Mouse (Mus musculus): ENCODE data around the gene Nid1.

Gene Nid1

DNA sequence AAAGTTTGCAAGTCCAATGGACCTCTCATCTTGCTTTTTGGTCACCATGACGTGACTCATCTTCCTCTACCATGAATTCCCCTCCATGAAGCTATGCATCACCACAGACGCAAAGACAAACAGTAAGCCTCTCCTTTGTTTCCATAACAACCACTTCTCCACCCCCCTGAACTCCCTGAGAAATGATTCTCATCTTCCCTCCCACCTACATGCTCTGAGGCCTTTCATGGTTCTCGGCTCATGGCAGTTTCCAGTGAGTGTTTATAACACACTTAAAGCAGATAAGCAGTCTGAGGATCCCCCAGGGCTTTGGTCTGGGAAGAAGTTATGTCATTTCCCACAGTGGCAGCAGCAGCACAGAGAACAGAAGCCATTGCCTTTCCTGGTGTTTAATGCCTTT lies 56.2 kb downstream of the Nid1 start:
- DNase-seq = no peak

DNA sequence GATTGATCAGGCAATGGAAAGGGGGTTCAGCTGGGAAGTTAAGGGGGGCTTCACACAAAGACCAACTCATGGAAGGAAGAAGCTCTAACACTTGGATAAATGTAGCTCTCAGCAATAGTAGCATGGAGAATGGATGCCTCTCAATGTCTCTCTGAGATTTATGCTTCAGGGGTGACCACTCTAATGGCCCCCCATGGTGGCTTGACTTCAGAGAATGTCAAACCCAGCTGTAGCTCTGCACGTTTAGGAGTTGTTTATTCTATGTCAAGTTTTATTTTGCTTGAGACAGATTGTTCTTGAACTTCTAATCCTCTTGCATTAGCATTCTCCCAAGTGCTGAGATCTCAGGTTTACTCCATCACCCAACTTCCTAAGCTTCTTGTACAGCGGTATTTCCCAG lies 60.7 kb downstream of the Nid1 start:
- no peak for DNase-seq

DNA sequence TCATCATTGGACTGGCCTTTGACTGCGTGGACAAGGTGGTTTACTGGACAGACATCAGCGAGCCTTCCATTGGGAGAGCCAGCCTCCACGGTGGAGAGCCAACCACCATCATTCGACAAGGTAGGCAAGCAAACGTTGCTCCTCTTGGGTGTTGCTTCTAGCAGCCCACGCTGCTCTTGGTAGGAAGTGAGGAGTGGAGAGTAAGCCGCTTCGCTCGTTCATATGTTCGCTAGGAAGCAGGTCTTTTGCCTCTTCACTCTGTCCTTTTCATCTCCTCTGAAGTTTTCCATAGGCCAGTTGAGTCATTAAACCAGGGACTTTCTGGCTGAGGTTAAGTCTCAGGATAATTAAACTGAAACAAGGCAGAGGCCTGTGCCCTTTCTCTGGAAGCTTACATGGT lies 65.1 kb downstream of the Nid1 start:
- DNase-seq = no peak

DNA sequence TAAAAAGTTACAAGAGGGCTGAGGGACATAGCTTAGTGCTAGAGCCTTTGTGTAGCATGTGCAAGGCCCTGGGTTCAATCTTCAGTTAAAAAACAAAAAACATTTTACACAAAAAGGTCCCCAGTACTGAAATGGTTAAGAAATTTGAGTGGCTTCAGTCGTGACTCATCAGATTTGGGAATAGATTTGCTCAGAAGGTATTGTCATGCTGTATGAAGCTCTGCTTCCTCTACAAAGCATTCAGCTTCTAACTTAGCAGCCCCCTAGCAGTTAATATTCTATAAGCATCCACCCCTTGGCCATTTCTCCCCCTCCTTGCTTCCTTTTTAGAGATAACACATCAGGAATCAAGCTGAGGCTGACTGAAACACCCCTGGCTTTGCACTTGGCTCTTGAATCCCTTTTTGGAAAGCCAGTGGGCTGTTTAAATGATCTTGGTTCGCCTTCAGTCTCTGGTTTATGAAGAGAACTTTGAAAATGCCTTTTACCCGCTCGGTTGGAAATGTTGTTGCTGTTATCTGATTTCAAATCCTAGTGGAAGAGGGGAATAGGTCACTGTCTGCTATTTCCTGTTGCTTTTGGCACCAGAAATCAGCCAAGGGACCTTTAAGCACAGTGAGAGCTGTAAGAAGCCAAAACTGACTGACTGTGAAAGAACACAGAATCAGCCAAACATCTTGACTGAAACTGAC lies 66.5 kb downstream of the Nid1 start:
- no peak for DNase-seq

DNA sequence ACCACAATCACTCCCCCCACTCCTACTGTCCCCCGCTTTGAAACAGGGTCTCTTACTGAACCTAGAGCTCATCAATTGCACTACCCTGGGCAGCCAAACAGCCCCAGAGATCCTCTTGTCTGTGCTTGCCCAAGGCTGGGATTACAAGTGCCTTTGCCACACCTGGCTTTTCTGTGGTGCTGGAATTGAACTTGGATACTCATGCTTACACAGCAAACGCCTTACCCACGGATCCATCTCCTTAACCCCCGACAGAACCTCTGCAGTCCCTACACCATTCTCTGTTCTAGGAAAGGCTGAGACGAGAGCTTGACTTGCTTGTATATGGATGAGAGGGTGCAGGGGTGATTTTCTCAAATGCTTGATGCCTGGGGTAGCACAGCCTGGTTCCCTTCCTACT lies 67.7 kb downstream of the Nid1 start:
- no peak for DNase-seq

DNA sequence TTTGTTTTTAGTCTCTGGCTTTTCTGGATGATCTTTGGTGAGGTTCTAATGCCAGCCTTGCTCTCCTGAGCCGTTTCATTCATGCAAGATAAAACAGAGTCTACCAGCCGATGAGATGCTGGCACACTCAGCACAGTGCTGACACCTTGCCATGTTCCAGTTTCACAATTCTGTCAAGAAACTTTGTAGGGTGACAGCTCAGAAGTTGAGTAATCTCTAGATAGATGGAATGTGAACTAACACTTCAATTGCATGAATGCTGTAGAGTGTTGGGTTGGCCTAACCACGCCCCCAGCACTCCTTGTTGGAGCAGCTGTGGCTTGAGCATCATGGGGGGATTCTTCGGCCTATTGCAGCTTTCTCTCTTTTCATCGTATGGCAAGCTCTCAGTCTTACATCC lies 69.2 kb downstream of the Nid1 start:
- DNase-seq = no peak

DNA sequence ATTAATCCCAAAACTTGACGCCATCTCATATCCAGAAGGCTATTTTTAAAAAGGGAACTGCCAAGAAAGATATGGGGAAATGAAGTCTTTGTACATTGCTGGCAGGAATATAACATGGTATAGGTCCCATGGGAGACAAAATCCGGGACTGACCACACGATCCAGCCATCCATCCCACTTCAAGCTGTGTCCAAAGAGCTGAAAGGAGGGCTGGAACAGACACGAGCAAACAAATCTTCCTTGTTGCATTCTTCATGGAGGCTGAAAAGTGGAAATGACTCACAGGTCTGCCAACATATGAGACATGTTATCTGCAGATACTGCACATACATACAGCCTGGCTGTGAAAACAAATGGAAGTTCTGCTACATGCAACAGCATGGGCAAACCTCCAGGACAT lies 77.5 kb downstream of the Nid1 start:
- no peak for DNase-seq

DNA sequence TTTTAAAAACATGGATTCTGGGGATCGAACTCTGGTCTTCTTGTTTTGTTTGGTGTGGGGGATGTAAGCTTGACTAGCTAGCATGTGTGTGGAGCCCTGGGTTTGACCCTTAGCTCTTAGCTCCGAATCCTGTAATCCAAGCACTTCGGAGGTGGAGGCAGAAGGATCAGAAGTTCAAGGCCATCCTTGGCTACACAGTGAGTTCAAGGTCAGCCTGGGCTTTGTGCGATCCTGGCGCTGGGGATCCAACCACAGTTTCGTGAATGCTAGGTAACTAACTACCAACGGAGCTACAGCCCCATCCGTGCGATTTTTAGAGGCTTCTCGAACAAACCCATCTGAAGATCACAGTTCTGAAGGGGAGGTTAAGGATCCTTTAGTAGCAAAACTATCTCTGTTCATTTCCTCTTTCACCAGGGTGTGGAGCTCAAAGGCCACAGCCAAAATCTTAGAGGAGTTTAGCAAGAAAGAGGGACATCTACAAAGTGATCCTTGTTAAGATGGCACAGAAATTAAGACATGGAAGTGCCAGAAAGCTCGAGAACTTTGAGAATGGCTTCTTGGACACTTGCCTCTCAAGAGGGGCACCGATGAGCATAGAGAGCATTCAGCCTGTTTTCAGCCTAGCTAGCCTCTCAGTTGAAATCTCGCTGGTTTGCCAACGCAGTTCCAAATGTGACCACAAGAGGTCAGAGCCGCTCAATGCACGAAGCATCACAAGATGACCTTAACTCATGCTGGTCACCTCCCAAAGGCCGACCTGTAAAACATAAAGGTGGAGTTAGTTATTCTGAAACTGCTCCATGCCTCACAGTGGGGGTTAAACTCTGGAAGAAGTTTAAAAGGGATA lies 79.2 kb downstream of the Nid1 start:
- DNase-seq = peak; percentile 78

DNA sequence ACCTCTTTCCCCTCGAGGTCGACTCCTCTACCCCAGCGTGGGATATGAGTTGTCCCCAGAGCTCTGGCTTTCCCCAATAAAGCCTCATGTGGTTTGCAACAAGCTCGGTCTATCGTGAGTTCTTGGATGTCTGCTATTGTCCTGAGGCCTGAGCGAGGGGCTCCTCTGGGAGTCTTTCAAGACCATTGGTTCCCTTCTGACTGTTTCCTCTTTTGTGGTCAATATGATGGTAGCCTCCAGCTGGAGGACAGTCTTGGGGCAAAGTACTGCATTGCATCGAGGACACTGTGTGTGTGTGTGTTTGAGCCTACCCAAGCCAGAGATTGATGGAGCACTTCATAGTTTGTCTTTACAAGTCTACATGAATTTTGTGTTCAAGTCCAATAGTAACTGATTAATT lies 80.8 kb downstream of the Nid1 start:
- no peak for DNase-seq

DNA sequence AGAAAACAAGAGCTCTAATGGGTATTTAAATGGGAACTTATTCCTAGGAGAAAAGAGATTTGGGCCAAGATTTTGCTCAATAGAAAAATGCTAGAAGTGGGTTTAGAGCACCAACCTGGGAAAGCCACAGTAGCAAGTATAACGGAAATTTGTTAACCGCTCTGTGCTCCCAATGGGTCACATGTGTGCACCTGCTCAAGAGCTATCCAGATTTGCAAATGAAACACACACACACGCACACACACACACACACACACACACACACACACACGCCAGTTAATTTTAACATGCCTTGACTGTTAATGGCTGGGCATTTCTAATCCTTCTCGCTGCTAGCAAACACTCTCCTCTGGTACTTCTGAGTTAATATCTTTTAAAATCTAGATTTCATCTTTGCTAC lies 83.1 kb downstream of the Nid1 start:
- no peak for DNase-seq

DNA sequence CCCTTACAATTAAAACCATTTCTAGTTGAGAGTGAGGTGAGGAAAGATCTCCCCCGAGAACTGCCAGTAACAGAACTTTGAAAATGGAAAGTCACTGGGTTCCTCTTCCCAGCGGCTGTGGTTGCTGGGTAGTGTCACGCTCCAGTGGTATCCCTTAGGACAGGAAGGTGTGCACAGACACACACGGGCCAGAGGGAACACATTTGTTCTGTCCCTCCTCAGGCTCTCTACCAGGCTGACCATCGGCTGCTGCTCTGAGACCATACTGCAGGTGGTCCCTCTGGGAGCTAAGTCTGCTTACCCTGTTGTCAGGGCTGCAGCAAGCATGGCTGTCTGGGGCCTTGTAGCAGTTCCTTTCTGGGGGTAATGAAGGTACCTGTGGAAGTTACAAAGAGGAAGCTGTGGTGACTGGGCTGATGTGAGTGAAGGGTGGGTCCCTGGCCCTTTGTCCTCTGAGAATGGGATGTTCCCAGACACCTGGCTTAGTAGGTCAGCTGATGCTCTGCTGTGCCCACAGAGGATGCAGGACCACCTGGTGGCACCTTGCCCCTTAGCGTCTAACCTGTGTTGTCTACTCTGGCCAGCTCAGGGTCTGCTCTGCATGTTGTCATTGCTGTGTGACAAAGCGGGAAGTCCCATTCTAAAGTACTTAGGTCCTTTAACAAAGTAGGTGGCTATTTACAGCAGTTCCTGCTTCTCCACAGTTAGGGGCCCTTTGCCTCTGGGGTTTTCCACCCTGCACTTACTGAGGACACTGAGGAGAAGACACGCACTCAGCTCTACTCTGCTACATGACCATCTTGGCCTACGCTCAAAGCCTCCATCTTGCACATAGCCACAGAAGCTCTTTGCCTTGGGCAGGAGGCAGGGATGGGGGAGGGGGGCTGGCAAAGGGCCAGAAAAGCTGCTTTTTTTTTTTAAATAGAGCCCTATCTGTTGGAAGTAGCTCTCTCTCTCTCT lies 86.6 kb downstream of the Nid1 start:
- DNase-seq = no peak

DNA sequence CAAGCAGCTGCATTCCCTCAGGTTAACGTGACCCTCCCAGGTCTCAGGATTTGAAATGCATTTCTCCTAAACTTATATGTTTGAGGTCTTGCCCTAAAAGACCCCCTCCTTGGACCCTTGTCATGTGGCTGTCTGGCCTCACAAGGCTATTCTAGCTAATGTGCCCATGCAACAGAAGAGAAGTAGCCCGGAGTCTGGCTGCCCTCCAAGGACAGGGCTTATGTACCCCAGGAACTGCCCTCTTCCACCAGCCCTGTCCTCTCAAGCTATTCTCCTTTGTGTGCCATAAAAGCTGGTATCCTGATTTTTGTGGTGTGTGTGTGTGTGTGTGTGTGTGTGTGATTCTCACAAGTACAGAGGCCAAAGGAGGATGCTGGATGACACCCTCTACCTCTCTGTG lies 87.9 kb downstream of the Nid1 start:
- DNase-seq = no peak

DNA sequence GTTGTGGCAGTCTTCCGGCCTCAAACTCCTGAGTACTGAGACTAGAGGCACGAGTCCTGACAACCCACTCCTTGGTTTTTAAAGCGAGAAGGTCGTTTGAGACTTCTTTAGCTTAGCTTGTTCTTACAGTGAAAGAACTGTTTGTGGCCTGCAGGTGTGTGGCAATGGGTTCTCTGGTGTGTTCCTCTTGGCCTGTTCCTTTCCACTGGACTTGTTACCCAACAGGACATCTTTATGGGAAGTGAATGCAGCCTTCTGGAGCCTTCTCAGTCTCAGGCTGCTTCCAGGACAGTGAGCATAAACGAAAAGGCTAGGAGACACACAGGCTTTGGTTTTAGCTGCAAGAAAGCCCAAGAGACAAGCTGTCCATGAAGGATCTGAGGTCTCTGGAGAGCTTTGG lies 88.5 kb downstream of the Nid1 start:
- DNase-seq = no peak

DNA sequence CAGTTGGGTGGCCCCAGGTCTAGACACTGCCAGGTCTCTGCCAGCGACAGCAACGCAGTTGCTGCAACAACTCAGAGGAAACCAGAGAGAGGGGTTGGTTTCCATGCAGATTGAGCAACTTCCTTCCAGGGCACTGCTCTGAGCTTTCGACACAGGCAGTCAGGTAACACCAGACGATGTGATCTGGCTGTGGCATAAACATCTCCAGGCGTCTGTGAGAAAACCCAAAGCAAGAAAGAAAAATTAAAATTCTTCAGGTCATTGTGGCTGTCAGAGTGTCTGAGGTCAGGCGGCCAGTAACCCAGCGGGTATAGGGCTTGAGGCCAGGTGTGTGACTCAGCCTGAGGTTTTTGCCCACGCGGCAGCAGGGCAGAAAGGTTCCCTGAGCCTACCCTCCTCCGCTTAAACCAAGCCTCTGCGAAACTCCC lies 91.8 kb downstream of the Nid1 start:
- no peak for DNase-seq

DNA sequence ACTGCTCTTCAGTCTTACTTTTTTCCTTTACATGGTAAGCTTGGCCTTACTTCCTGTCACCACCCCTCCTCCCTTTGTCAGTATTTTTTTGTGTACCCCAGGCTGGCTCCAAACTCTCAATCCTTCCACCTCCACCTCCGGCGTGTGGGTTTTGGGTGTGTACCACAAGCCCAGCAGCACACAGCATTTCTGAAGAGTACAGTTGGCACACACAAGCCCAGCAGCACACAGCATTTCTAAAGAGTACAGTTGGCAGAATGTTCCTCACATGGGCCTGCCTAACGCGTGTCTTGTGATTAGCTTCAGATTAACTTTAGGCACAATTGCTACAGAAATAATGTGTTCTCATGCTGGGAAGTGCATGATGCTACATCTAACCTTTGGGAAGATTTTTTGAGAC lies 93.6 kb downstream of the Nid1 start:
- DNase-seq = no peak

DNA sequence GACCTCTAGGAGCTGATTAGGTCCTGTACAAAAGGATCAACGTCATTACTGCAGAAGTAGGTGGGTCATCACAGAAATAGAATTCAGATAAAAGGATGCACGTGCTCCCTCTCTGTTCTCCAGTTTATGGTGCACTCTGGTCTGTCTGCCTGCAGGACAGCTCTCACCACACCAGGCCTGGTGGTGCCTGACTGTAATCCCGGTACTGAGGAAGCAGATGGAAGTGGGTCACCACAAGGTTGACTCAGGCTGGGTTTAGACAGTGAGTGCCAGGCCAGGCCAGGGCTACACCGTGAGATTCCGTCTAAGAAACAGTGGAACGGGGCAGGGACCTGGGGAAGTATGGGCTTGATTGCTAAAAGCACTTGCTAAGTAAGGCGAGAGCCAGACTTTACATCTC lies 94.6 kb downstream of the Nid1 start:
- no peak for DNase-seq

DNA sequence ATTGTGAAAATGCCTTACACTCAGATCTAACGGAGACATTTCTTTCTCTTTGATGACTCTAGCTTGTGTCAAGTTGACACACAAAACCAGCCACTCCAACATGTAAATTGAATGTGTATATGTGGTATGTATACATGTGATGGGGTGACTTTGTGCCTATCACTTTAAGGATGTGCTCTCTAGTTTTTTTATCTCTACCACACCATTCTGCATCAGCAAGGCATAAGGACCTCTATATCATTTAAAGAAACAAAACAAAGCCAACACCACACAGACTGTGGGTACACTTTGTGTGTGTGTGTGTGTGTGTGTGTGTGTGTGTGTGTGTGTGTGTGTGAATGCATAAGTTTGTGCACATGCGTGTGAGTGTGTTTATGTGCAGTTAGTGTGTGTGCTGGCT lies 99.2 kb downstream of the Nid1 start:
- DNase-seq = no peak

DNA sequence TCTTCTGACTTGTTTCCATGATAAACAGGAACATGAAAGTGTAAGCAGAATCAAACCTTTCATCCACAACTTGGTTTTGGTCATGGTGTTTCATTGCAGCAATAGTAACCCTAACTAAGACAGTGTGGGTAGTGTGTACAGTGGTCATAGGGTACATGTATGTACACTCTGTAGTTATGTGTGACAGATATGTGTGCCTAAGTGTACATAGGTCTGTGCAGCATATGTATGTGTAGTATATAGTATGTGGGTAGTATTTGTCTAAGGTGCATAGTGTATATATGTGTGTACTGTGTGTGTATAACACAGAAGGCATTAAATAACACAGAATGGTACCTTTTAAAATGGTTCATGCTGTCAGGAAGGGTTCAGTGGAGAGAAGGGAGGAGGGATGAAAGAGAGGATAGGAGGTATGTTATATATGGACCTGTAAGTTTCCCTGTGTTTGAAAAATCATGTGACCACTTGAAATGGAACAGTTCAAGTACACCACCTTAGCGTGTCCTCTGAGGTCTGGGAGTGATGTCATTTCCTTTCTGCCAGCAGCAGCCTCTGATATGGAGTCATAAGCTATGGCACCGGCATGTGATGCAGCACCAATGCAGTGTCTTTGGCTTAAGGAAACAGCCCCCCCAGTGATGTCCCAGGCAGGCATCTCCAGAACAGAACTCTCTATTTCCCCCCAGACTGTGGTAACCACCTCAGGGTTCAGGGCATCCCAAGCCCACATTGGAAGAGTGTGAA lies 100.1 kb downstream of the Nid1 start:
- no peak for DNase-seq

DNA sequence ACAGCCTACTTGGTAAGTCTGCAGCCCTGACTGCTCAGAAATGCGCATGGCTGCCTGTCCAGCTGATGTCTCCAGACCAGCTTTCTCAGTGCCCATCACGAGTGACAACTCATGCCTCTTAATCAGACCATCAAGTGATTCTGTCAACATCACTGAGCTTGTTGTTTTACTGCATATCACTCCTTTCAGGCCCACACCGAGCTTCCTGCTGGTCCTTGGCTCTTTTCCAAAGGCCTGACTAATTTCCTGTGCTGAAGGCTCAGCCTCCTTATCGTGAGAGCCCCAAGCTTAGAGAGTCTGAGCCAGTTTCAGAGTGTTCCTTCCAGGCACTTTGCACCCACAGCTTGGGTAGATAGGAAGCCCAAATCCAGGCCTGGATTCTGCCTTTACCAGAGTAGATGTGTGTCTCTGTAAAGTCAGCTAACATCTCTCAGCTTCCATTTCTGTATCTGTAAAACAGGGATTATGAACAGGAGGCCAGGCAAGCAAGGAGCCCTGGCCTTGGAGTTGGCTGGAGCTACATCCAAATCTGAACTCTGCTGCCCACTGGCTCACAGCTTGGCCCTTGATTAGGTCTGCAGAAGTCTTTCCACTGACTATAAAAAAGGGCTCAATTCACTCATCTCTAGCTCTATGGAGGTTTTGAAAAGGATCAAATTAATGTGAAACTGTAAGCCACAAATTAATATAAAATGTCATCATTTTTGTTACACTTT lies 101.4 kb downstream of the Nid1 start:
- no peak for DNase-seq

DNA sequence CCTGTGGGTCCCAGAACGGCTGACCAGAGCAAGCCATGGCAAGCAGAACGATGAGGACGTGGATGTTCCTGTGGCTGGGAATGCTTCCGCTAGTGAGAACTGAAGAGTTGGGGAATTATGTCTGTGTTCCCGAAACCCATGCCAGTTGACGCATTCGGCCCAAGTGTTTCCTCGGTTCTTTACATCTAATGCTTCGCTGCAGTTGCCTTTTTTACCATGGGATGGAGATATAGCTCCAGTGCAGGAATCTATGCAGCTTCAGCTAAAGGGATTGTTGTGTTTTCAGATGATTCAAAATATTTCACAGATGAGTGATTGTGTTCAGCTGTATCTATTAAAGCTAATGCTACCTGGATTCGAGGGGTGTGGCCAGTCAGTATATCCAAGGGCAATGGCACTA lies 105.7 kb downstream of the Nid1 start:
- DNase-seq = peak; percentile 16

DNA sequence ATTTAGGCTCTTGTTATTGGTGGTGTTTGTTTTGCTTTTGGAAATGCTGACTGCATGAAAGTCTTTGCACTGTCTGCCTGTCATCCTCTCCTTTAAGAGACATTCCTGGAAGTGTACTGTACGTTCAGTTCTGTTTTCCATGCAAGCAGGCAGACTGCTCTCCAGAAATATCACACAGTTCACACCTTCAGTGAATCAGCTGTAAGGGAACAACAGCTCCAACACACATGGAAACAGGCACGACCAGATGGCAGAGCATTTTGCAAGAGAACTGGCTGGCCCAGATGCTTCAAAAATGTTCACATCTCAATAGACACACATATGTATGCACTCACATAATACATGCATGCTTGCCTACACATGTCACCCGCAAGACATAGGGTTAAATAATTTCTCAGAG lies 109.4 kb downstream of the Nid1 start:
- peak; percentile 76 for DNase-seq

DNA sequence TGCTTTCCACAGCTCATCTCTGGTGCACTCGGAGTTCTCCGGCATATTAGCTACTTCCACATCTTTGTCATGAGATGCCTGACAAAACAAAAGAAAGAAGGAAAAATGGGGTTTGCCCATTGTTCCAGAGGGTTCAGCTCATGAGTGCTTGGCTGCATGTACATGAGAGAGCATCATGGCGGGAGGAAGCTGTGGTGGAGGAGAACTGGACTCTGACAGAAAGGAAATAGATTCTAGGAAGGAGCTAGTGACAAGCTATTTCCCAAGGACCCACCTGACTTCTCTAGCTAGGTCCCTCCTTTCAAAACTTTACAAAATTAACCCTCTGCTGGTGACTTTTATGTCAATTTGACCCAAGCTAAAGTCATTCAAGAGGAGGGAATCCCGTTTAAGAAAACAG lies 110.5 kb downstream of the Nid1 start:
- no peak for DNase-seq
